Mouse (Mus musculus) small intestine, adult 2 months (tissue): ENCODE results near the gene Crhbp.

Source experiments
- CTCF ChIP-seq: fragments of 200-500 bp; IDR thresholded peaks from 2 replicates; pipeline ENCODE4 v1.5.1; 2012; ENCODE audit warnings: low read depth, mild to moderate bottlenecking, control low read depth, inconsistent platforms, low read length, moderate library complexity, mixed read lengths; ENCODE audit not compliant: insufficient replicate concordance, insufficient read length; ENCODE audit errors: extremely low read depth
- POLR2A ChIP-seq: fragments of 200-500 bp; IDR thresholded peaks from 2 replicates; pipeline ENCODE4 v1.6.1; 2012; ENCODE audit warnings: low read depth, mild to moderate bottlenecking, control low read depth, inconsistent platforms, low read length, moderate library complexity

GRCm38 (mm10) chr13:95493296-95493695, 48.6 kb upstream of the Crhbp start:
- TF ChIP-seq CTCF (no peak), POLR2A (no peak)
